Mouse (Mus musculus) lung, postnatal 14 days (tissue): Measurements from ENCODE around the gene Fbxo10.
"Not testable (repeated sequence)": the region's sequence is repeated elsewhere in the genome, so short reads cannot be mapped to it uniquely, and the experiment has no call there.

Experiments
- DNase-seq: peaks from one replicate; pipeline ENCODE4 v3.0.0; 2021

Fbxo10 gene

DNA sequence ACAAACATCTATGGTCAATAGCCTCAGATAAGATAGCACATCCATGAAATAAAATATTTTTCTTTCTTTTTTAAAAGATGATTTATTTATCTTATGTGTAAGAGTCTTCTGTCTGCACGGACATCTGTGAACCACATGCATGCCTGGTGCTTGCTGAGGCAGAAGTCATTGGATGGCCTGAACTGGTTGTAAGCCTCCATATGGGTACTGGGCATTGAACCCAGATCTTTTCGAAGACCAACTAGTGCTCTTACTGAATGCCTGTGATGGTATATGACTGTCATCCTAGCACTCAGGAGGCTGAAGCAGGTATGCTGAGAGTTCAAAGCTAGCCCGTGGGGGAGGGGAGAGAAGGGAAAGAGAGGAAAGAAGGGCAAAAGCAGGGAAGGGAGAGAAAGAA, 86.3 kb downstream of the Fbxo10 start:
- DNase-seq: no peak

DNA sequence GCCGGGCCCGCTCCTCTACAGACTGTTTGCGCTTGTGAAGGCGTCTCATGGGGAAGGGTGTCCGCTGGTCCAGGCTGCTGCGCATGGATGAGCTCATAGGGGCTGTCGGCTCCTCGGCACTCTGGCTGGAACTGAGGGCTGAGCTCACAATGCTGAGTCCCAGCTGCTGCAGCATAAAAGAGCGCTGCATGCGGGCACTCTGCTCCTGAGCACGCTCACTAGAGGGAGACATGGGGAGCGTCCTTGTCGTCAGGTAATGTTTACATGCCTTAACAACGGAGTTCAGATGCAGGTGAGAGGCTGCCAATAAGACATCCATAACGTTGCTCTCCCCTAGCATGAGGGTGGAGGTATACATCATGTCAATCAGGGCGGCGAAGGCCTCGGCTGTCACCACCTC, 89.6 kb downstream of the Fbxo10 start:
- no peak for DNase-seq

DNA sequence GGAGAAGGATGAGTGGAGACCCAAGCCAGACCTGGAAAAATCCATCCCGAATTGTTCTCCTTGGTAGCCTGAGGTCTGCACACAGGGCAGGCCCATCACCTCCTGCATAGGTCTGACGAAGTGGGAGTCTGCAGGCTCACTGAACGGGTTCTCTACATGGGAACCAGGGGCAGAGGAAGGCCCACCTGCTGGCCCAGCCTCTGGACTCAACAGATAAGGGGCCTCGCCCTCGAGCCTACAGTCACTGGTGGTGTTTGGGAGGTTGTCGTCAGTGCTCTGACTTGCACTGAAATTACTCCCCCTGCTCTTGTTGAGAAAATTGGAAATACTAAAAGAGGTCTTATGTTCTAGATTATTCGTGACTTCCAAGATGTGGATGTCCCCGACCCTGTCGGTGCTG, 90.6 kb downstream of the Fbxo10 start:
- DNase-seq: no peak

DNA sequence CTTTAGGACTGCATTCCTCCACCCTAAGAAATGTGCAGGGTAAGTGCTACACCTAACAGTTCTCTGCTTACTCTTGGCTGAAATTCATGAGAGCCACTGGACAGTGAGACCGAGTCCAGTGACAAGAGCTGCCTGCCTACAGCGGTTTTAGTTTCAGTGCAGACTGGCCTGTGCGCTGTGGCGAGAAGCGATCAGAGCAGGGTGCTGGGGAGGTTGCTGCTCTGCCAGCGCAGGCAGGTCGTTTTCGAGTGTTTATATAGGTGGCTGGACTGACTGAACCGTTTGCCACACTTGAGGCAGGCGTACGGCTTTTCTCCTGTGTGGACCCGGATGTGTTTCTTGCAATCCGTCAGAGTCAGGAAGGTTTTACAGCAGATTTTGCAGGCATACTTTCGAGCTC, 91.2 kb downstream of the Fbxo10 start:
- DNase-seq: not testable (repeated sequence)

DNA sequence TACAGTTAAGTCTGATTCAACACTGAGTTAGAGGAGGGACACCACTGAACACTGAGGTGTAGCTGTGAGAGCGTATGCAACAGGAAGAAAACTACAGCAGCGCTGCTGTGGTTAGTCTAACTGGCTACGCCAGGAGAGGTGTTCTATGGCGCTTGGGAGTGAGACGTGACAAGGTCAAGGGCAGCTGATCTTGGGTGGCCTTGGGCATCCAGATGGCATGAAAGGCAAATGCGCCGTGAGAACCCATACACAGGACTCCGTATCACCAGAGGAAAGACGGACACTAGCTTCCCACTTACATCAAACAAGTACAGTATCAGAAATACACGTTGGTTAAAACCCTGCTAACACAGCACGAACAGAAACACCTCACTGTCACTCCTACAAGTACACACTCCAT, 92.1 kb downstream of the Fbxo10 start:
- DNase-seq: not testable (repeated sequence)

DNA sequence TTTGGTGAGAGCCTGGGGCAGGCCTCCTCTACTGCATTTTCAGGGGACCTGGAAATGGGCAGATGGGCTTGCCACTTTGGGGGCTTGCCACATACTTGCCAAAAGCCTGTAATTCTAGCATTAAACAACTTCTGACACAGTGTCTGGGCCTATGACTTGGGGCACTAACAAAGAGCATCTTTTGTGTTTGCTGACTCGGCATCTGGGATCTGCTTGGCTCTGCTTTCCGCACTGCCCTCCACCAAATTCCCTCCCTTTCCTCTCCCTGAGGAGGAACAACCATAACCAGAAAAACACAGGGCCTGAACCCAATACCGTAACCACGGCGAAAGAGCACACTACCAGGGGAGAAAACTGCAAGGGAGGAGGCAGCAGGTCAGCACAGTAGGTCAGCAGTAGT, 93.8 kb downstream of the Fbxo10 start:
- no peak for DNase-seq
